ENCODE assay signal across 13 mouse cellular contexts in genomic region chr2:44736618-44737017, GRCm38 (mm10).
"Had no signal": no experiment of that assay in that cellular context is flagged by ENCODE, and none has a peak within 500 bp of the region (broad histone marks: within the 10 kb centered on the region; RNA-seq: fewer than 3 reads in every experiment).

No protein-coding gene starts in this region.

- DNase-seq: gastrocnemius, postnatal 25 days; heart, adult 18-20 months; heart, postnatal 10 days; heart, postnatal 4 days; kidney, adult 11 months; kidney, adult 2 months; kidney, adult 9 months; kidney, postnatal 14 days; kidney, postnatal 36 days; liver; liver, embryonic 13.5 days had no signal

- ATAC-seq: hindbrain, postnatal 0 days; intestine, embryonic 16.5 days had no signal
